Mouse (Mus musculus): ENCODE data around the gene Gm49369.
"Not testable (repeated sequence)": the region's sequence is repeated elsewhere in the genome, so short reads cannot be mapped to it uniquely, and the experiment has no call there.

Gene Gm49369

DNA sequence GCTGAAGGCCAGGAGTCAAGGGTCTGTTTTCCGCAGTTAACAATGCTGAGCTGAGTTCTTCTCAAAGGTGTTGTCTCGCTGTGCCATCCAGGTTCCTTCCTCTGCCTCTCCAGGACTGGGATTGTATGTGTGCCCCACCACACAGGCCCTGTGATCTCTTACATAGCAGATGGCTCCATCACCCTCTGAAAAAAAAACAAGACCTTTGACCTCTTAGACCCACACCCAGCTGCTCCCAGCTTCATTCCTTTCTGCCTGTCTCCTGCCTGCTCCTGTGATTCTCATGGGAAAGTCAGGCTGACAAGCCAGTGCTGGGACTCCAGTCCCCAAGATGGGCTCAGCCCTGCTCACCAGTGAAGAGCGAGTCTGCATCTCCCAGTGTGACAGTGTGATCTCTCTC, 54.0 kb downstream of the Gm49369 start:
- no peak for DNase-seq (ENCODE audit: low read depth)

- DNase-seq (ENCODE audit: low read depth), result no peak
Observed at GRCm38 (mm10) chr7:142326714-142327445, 55.6 kb downstream of the Gm49369 start.

DNA sequence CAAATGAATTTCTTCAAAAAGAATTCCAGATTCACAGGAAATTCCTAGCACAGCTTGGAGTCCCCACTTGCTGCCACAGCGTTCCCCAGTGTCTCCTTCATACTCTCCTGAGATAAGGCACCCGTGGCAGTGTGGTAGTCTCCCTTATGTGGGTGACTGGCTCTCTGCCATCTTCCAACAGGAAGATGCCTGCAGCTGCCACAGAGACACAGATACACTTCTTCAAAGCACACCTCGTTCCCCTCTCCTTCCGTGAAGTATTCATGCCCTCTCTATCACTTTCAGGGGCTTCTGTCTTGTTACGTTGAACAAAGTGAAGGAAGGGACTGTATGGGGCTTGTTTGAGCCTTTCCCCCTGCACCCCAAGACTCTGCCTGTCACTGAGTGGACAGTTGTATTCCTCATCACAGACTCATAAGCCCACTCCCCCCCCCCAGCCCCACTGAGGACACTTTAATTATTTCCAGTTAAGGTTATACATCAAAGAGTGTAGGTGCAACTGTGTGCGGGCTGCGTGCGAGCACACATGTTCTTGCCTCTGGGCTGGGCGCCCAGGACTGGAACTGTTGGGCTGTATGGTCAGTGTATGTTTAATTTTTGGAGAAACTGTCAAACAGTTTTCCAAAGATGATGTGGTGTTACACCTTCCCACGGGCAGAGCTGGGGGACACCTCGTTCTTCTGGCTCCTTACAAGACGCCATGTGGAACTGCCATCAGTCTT, 58.9 kb downstream of the Gm49369 start:
- no peak for DNase-seq (ENCODE audit: low read depth)

GRCm38 (mm10) chr7:142322641-142323040, 59.8 kb downstream of the Gm49369 start:
- no peak for DNase-seq (ENCODE audit: low read depth)

- not testable (repeated sequence) for DNase-seq (ENCODE audit: low read depth)
Observed at GRCm38 (mm10) chr7:142321637-142322306, 60.7 kb downstream of the Gm49369 start.
